Mouse (Mus musculus): ENCODE measurements around the gene Hmgn2. TPM values are rescaled to one million over a fixed set of nuclear protein-coding genes. Genes with fewer than 3 reads are reported as not detected.
A peak's percentile ranks its signal among the peaks of the same experiment; 100 is the strongest.
"Not testable (repeated sequence)": the region's sequence is repeated elsewhere in the genome, so short reads cannot be mapped to it uniquely, and the experiment has no call there.

Hmgn2 gene
- polyA plus RNA-seq, 1 experiment: 96.2 TPM

GRCm38 (mm10) chr4:133923743-133924142, 44.7 kb downstream of the Hmgn2 start:
- Histone ChIP-seq H3K27ac (ENCODE audit: control insufficient read depth, insufficient read depth, low read length) (no peak overlapping the region), H3K4me3 (ENCODE audit: control insufficient read depth, insufficient read depth, low read length) (no peak overlapping the region), H3K27me3 (ENCODE audit: control insufficient read depth, insufficient read depth, low read length) (no peaks in the 10 kb centered on the region), H3K36me3 (ENCODE audit: control insufficient read depth, insufficient read depth, low read length) (no peaks in the 10 kb centered on the region), H3K4me1 (replicated peaks; ENCODE audit: control insufficient read depth, insufficient read depth, low read length) (peaks cover 6% of the 10 kb centered on the region)
- WGBS: 92% methylated on average over 5 of the region's 5 CpGs
- TF ChIP-seq CTCF (IDR thresholded peaks at IDR 0.05; ENCODE audit: borderline replicate concordance, control insufficient read depth, extremely low read depth, insufficient read depth, low read length, poor library complexity) (no peak), POLR2A (IDR thresholded peaks at IDR 0.05; ENCODE audit: control insufficient read depth, extremely low read depth, insufficient read depth, low read length, poor library complexity) (no peak)
- no peak for DNase-seq

- 94% methylated on average over 23 of the region's 23 CpGs for WGBS
- peak; percentile 19 for DNase-seq
Measured at GRCm38 (mm10) chr4:133918093-133918825, 50.2 kb downstream of the Hmgn2 start.

More at GRCm38 (mm10) chr4:133918093-133918825, 50.2 kb downstream of the Hmgn2 start:
- H3K4me3 ChIP-seq (ENCODE audit: control insufficient read depth, insufficient read depth, low read length); H3K27me3 ChIP-seq (ENCODE audit: control insufficient read depth, insufficient read depth, low read length); H3K36me3 ChIP-seq (ENCODE audit: control insufficient read depth, insufficient read depth, low read length); H3K4me1 ChIP-seq (replicated peaks; ENCODE audit: control insufficient read depth, insufficient read depth, low read length); H3K27ac ChIP-seq (ENCODE audit: control insufficient read depth, insufficient read depth, low read length): not testable (repeated sequence)

Other genes with a start within 250 kb of the Hmgn2 start
- gene Arid1a, start 211.9 kb downstream of the Hmgn2 start, polyA plus RNA-seq (2012; rRNA removed): 289 and 363 TPM in 2 replicates
- gene Rps6ka1, start 80.9 kb downstream of the Hmgn2 start, polyA plus RNA-seq (2012; rRNA removed): 79.3 and 84.0 TPM in 2 replicates
- gene Dhdds, start 32.3 kb upstream of the Hmgn2 start, polyA plus RNA-seq (2012; rRNA removed): 32.1 and 33.2 TPM in 2 replicates
- gene Lin28a, start 50.2 kb upstream of the Hmgn2 start, polyA plus RNA-seq (2012; rRNA removed): 0.03 TPM in 2 replicates
- 4.9 and 5.3 TPM in 2 replicates for gene Zfp683, start 85.2 kb upstream of the Hmgn2 start, polyA plus RNA-seq (2012; rRNA removed)
- 4.4 and 5.7 TPM in 2 replicates for gene Crybg2, start 92.2 kb upstream of the Hmgn2 start, polyA plus RNA-seq (2012; rRNA removed)
- 355 and 480 TPM in 2 replicates for gene Cd52, start 126.4 kb upstream of the Hmgn2 start, polyA plus RNA-seq (2012; rRNA removed)
- gene Ubxn11, start 133.9 kb upstream of the Hmgn2 start, polyA plus RNA-seq (2012; rRNA removed): 91.3 and 120 TPM in 2 replicates
- 1,368 and 1,549 TPM in 2 replicates for gene Sh3bgrl3, start 160.1 kb upstream of the Hmgn2 start, polyA plus RNA-seq (2012; rRNA removed)
- 127 and 145 TPM in 2 replicates for gene Cep85, start 218.5 kb upstream of the Hmgn2 start, polyA plus RNA-seq (2012; rRNA removed)
- 0.17 and 0.36 TPM in 2 replicates for gene Gm7534, start 234.4 kb upstream of the Hmgn2 start, polyA plus RNA-seq (2012; rRNA removed)